Mouse (Mus musculus): ENCODE measurements at regions not wholly inside any gene's neighbourhood (a gene's known extent, or its start where the extent isn't known, plus 50 kb on each side); places are given as distances from the start of the nearest gene placed in this dataset.

DNA sequence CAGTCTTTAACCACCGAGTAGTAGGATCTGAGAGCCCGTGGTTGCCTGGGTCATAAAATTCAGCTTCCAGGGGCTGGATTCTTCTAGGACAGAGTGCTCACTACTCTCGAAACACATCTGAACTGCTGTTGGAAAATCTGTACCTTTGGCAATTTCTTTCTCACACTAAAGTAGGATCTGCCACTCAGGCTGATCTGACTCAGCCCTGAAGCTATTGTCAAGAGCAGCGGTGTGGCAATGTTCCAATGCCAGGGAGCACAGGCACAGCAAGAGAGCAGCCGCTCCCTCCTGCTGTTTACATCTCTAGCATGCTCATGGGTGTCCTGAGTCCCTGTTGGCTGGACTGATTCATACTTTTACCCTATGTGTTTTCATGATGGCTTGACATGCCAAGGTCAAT lies 205.2 kb downstream of the Zfp36l1 start:
- DNase-seq (ENCODE audit: low spot score), result peak; percentile 84

DNA sequence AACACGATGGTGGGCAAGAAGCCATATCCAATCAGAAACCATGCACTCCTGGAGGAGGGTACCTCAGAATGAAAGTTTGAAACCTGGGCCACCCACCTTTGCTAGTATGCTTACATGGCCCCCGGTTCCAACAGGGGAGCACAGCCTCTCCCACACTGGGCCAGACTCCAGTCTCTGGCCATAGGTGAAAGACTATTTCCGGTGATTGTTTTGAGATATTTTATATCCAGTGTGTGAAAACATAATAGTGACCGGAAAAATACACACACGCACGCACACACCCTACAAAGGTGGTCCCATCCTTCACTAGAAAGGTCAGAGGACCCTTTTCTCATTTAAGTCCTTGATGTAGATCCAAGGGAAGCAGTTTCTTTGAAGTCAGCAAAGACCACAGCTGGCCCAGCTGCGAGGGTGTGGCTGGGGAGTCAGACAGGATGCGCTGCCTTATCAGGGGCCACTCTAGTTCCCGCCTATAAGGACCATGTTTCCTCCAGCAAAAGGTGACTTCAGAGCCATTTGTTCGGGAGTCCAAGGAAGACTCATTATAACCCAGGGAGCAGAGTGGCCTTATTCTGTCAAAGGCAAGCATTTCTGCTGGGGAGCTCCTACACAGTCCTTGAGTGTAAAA lies 206.0 kb downstream of the Zfp36l1 start:
- DNase-seq (ENCODE audit: low spot score), result no peak

DNA sequence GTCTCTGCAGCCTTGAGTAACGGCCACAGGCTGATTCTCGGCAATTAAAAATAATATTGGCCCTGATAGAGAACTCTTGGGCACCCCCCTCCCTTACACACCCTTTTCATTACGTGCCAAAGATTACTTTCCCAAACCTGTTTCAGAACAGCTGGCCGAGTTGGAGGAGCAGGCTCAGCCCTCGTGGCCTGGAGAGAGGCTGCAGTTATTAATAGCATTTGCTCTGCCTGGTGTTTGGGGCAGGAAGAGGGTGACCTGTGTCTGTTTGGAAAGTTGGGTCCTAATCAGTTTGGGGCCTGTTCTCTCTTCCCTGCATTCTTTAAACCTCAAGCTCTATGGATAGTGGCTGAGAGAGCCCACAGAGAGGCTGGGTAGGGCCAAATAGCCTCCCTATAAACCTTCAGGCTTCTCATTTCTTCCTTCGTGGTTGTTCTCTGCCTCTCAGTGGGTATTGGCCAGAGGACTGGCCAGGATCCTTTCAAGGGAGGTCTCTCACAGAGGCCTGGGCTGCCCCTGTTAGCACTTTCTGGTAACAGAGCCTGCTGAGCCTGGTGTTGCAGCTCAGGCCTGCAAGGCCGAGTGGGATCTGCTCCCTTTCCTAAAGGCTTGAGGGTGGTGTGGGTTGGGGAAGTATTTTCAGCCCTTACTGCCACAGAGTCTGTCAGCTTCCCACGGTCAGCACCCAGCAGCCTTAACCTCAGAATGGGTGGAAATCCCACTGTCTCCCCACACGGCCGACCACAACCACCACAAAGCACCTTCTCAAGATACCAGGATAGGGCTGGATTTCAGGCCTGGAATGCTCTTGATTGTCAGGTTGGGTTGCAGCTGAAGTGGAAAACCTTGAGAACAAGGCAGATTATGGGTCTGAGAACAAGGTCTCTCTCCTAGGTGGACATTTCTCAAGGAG lies 206.7 kb downstream of the Zfp36l1 start:
- DNase-seq (ENCODE audit: low spot score), result peak; percentile 72

- DNase-seq (ENCODE audit: low spot score), result peak; percentile 67
Measured at GRCm38 (mm10) chr12:79904913-79905549, 207.8 kb downstream of the Zfp36l1 start.

GRCm38 (mm10) chr12:79902761-79903160 lies 210.1 kb downstream of the Zfp36l1 start:
- DNase-seq (ENCODE audit: low spot score), result no peak

- DNase-seq (ENCODE audit: low spot score), result no peak
Measured at GRCm38 (mm10) chr12:79902163-79902562, 210.7 kb downstream of the Zfp36l1 start.

GRCm38 (mm10) chr12:79898198-79898930 lies 214.4 kb downstream of the Zfp36l1 start:
- peak; percentile 63 for DNase-seq (ENCODE audit: low spot score)

DNA sequence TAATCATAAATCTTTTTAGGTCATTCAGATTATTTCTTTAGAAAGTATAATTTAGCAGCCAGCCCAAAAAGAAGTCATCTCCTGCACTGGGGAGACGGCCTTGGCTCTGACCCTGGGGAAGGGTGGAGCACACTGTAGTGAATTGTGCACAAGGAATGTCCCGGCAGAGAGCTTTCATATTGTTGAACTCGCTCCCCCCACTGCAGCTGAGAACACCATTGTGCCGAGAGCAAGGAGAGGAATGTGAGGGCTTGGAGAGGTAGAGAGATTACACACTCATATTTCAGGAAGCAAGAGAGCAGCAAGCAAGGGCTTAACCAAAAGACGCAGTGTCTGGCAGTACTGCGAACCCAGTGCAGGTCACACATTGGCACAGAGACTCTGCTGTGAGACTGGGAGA lies 216.8 kb downstream of the Zfp36l1 start:
- peak; percentile 75 for DNase-seq (ENCODE audit: low spot score)

- DNase-seq (ENCODE audit: low spot score), result no peak
Measured at GRCm38 (mm10) chr12:79895324-79895723, 217.5 kb downstream of the Zfp36l1 start.

GRCm38 (mm10) chr12:79892871-79893270 lies 219.9 kb downstream of the Zfp36l1 start:
- DNase-seq (ENCODE audit: low spot score), result no peak

GRCm38 (mm10) chr12:79891942-79892341 lies 220.9 kb downstream of the Zfp36l1 start:
- DNase-seq (ENCODE audit: low spot score), result peak; percentile 32

- DNase-seq (ENCODE audit: low spot score), result peak; percentile 79
Measured at GRCm38 (mm10) chr12:79890887-79891286, 221.9 kb downstream of the Zfp36l1 start.

GRCm38 (mm10) chr12:79890291-79890690 lies 222.5 kb downstream of the Zfp36l1 start:
- DNase-seq (ENCODE audit: low spot score), result no peak

DNA sequence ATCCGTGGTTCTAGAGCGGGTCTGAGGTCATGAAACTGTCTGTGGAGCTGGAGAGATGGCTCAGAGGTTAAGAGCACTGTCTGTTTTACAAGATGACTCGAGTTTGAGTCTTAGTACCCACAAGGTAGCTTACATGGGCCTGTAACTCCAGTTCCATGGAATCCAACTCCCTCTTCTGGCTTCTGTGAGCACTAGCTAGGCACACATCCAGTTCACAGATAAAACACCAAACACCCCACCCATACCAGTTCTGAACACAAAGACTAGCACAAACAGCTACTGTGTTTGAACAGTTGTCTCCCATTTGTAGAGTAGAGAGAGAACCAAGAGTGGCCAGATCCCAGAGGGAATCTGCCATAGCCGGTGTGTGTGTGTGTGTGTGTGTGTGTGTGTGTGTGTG lies 224.0 kb downstream of the Zfp36l1 start:
- DNase-seq (ENCODE audit: low spot score), result no peak

DNA sequence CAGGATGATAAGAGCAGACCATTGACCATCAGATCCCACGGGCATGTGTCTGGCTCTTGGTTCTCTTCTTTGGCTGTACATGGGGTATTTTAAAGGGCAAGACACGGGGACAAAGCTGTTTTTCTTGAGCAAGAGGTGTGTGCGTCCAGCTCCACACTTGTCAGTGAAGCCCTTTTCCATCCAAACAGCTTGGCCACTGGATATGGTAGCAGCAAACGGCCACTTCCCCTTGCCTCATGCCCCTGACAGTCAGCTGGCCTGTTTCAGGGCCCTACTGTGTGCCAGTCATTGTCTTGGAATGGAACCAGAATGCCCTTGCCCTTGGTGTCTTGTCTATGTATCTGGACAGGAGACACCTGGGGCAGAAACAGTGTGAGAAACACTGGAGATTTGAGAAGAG lies 224.7 kb downstream of the Zfp36l1 start:
- DNase-seq (ENCODE audit: low spot score), result no peak

DNA sequence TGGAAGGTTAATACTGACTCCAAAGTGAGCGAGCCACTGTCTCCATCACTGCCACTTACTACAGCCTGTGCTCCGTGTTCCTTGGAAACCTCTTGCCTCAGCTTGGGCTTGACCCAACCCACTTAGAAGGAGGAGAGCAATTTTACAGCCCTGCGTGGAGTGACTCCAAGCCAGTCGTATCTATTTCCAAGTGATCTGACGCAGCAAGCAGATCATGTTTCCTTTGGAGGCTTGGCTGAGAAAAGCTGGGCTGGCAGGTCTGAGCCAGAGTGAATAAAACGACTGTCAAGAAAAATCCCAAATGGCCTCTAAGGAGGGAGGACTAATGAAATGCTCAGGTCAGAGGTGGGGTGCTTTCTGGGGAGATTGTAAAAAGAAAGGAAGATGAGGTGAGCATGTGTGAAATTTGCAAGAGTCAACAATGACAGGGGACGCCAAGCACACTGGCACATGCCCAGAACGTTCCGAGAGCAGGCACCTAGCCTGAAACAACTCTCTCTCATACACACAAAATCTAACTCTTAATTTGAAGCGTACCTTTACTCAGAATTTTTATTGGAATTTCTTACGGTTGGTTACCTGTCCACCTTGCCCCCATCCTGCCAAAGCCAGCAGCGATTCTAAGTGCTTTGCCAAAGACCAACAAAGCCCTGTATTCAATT lies 225.5 kb downstream of the Zfp36l1 start:
- DNase-seq (ENCODE audit: low spot score), result peak; percentile 90

GRCm38 (mm10) chr12:79886494-79886893 lies 226.3 kb downstream of the Zfp36l1 start:
- DNase-seq (ENCODE audit: low spot score), result no peak

DNA sequence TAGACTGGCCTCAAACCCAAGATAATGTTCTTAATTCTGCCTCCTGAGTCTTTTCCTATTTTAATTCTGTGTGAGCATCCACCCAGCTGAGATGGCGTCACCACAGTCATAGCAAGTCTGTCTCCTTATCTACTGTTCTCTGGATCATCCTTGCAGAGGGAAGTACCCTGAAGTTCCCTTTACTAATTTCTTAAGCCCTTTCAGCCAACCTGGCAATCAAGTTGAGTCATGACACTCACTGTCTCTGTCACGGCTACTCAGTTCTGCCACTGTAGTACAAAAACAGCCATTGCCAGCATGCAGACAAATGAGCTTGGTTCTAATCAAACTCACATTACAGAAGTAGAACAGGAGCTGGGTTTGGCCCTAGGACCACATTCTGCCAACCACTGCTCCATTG lies 227.5 kb downstream of the Zfp36l1 start:
- no peak for DNase-seq (ENCODE audit: low spot score)

DNA sequence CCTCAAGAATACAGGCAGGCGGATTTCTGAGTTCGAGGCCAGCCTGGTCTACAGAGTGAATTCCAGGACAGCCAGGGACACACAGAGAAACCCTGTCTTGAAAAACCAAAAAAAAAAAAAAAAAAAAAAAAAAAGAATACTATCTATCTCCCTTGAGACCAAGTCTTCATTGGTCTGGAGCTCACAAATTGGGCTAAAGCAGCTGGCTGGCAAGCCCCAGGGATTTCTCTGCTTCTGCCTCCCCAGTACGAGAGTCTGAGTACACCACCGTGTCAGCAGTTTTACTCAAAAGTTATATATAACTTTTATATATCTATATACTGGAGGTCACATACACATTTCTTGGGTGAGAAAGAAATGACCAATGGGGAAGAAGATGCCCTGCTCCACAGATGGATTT lies 229.2 kb downstream of the Zfp36l1 start:
- DNase-seq (ENCODE audit: low spot score), result no peak

GRCm38 (mm10) chr12:79880751-79881261 lies 232.0 kb downstream of the Zfp36l1 start:
- DNase-seq (ENCODE audit: low spot score), result no peak

- no peak for DNase-seq (ENCODE audit: low spot score)
Measured at GRCm38 (mm10) chr12:79880346-79880745, 232.5 kb downstream of the Zfp36l1 start.

- no peak for DNase-seq (ENCODE audit: low spot score)
Measured at GRCm38 (mm10) chr12:79879918-79880273, 232.9 kb downstream of the Zfp36l1 start.
